Mouse (Mus musculus) CH12.LX (cell line): ENCODE measurements around the gene Hist1h2bg. TPM values are rescaled to one million over a fixed set of nuclear protein-coding genes. Genes with fewer than 3 reads are reported as not detected.
A peak's percentile ranks its signal among the peaks of the same experiment; 100 is the strongest.

Experiments used
- DNase-seq: peaks from one replicate; pipeline ENCODE4 v3.0.0-alpha.2; 2013; ENCODE audit errors: extremely low read depth
- H3K27ac ChIP-seq: 2 replicates; pipeline ENCODE4 v1.5.1; 2012; ENCODE audit warnings: low read depth, mild to moderate bottlenecking, control low read depth, moderate library complexity; ENCODE audit not compliant: insufficient read depth
- H3K27me3 ChIP-seq: replicated peaks from 2 replicates; pipeline ENCODE3; 2012; ENCODE audit warnings: inconsistent platforms
- H3K36me3 ChIP-seq, 2 experiments: replicated peaks in 1 of 2; 2 replicates each; pipeline versions ENCODE3 to v1.6.1; 2012; ENCODE audit warnings: inconsistent platforms in 1 of 2, low read length in 1 of 2, mild to moderate bottlenecking in 1 of 2, mixed read lengths in 1 of 2, moderate library complexity in 1 of 2; ENCODE audit not compliant: control insufficient read depth in 1 of 2, insufficient read depth in 1 of 2
- H3K4me1 ChIP-seq, 2 experiments: 2 replicates each; pipeline ENCODE4 v1.6.1; 2012; ENCODE audit warnings: inconsistent platforms in 1 of 2, moderate library complexity in 1 of 2; ENCODE audit not compliant: insufficient read depth in 2 of 2, control insufficient read depth in 1 of 2
- H3K4me2 ChIP-seq: 2 replicates; pipeline ENCODE4 v1.6.1; 2012; ENCODE audit warnings: low read depth, mild to moderate bottlenecking, control low read depth; ENCODE audit not compliant: poor library complexity, insufficient read depth, severe bottlenecking
- H3K4me3 ChIP-seq, 3 experiments: fragments of 150-350 bp in 1 of 3; sonication (generic) in 1 of 3; replicated peaks in 1 of 3; 2 replicates each; pipeline versions ENCODE3 to v1.5.1; 2011 to 2012; ENCODE audit warnings: low read depth in 2 of 3, low read length in 2 of 3, mild to moderate bottlenecking in 2 of 3, moderate library complexity in 2 of 3, control low read depth in 1 of 3, improper control_type of control experiment in 1 of 3, inconsistent platforms in 1 of 3, mixed read lengths in 1 of 3; ENCODE audit not compliant: poor library complexity in 1 of 3
- H3K79me2 ChIP-seq: replicated peaks from 2 replicates; pipeline ENCODE4 v1.6.1; 2012; ENCODE audit warnings: mild to moderate bottlenecking, moderate library complexity; ENCODE audit not compliant: control insufficient read depth, poor library complexity, insufficient read depth, severe bottlenecking; ENCODE audit errors: extremely low read depth
- H3K9ac ChIP-seq: 2 replicates; pipeline ENCODE4 v1.6.1; 2012; ENCODE audit warnings: low read depth, mild to moderate bottlenecking, control low read depth, moderate library complexity; ENCODE audit not compliant: insufficient read depth
- H3K9me3 ChIP-seq: replicated peaks from 2 replicates; pipeline ENCODE3; 2012; ENCODE audit warnings: low read length, inconsistent platforms, mixed read lengths
- CHD1 ChIP-seq: IDR thresholded peaks from 2 replicates; pipeline ENCODE4 v1.6.1; 2012; ENCODE audit warnings: low read depth, low read length, improper control_type of control experiment, inconsistent platforms
- CHD2 ChIP-seq: IDR thresholded peaks from 2 replicates; pipeline ENCODE4 v1.6.1; 2011; ENCODE audit warnings: low read length, improper control_type of control experiment
- E2F4 ChIP-seq: IDR thresholded peaks from 2 replicates; pipeline ENCODE4 v1.6.1; 2011; ENCODE audit warnings: low read depth, low read length, improper control_type of control experiment; ENCODE audit not compliant: insufficient replicate concordance
- ELF1 ChIP-seq: IDR thresholded peaks from 2 replicates; pipeline ENCODE4 v1.6.1; 2014; ENCODE audit warnings: low read depth, mild to moderate bottlenecking, inconsistent platforms, low read length, improper control_type of control experiment
- EP300 ChIP-seq: IDR thresholded peaks from 2 replicates; pipeline ENCODE4 v1.6.1; 2011; ENCODE audit warnings: low read length, improper control_type of control experiment
- ETS1 ChIP-seq: conservative IDR thresholded peaks from 2 replicates; pipeline ENCODE4 v1.6.1; 2012; ENCODE audit warnings: low read depth, mild to moderate bottlenecking, inconsistent platforms, low read length, improper control_type of control experiment, moderate library complexity
- HCFC1 ChIP-seq: IDR thresholded peaks from 2 replicates; pipeline ENCODE4 v1.6.1; 2012; ENCODE audit warnings: low read depth, mild to moderate bottlenecking, inconsistent platforms, low read length, improper control_type of control experiment
- IRF4 ChIP-seq: IDR thresholded peaks from 2 replicates; pipeline ENCODE4 v1.6.1; 2014; ENCODE audit warnings: low read depth, mild to moderate bottlenecking, inconsistent platforms, low read length, improper control_type of control experiment
- JUN ChIP-seq: IDR thresholded peaks from 2 replicates; pipeline ENCODE4 v1.6.1; 2011; ENCODE audit warnings: low read depth, mild to moderate bottlenecking, low read length, improper control_type of control experiment, moderate library complexity; ENCODE audit not compliant: insufficient read depth
- JUND ChIP-seq: conservative IDR thresholded peaks from 2 replicates; pipeline ENCODE4 v1.6.1; 2011; ENCODE audit warnings: low read depth, low read length, improper control_type of control experiment
- KAT2A ChIP-seq: IDR thresholded peaks from 2 replicates; pipeline ENCODE4 v1.6.1; 2012; ENCODE audit warnings: low read length, improper control_type of control experiment, inconsistent platforms; ENCODE audit not compliant: insufficient replicate concordance
- MAFK ChIP-seq: IDR thresholded peaks from 2 replicates; pipeline ENCODE4 v1.6.1; 2011; ENCODE audit warnings: low read length, improper control_type of control experiment; ENCODE audit not compliant: insufficient replicate concordance
- MAX ChIP-seq: IDR thresholded peaks from 2 replicates; pipeline ENCODE4 v1.6.1; 2011; ENCODE audit warnings: low read length, improper control_type of control experiment
- MAZ ChIP-seq: IDR thresholded peaks from 2 replicates; pipeline ENCODE4 v1.6.1; 2012; ENCODE audit warnings: low read depth, mild to moderate bottlenecking, inconsistent platforms, low read length, improper control_type of control experiment, moderate library complexity
- MEF2A ChIP-seq: IDR thresholded peaks from 2 replicates; pipeline ENCODE4 v1.6.1; 2014; ENCODE audit warnings: low read depth, mild to moderate bottlenecking, inconsistent platforms, low read length, improper control_type of control experiment, borderline replicate concordance
- MXI1 ChIP-seq: IDR thresholded peaks from 2 replicates; pipeline ENCODE4 v1.6.1; 2011; ENCODE audit warnings: mild to moderate bottlenecking, low read depth, low read length, improper control_type of control experiment
- NELFE ChIP-seq: IDR thresholded peaks from 2 replicates; pipeline ENCODE4 v1.6.1; 2011; ENCODE audit warnings: low read depth, low read length, improper control_type of control experiment
- POLR2A ChIP-seq: IDR thresholded peaks from 2 replicates; pipeline ENCODE4 v1.6.1; 2011; ENCODE audit warnings: low read depth, mild to moderate bottlenecking, improper control_type of control experiment, low read length
- POLR2AphosphoS2 ChIP-seq: IDR thresholded peaks from 2 replicates; pipeline ENCODE4 v1.6.1; 2011; ENCODE audit warnings: low read depth, low read length, improper control_type of control experiment
- RCOR1 ChIP-seq: conservative IDR thresholded peaks from 2 replicates; pipeline ENCODE4 v1.6.1; 2012; ENCODE audit warnings: low read depth, mild to moderate bottlenecking, inconsistent platforms, low read length, improper control_type of control experiment
- TBP ChIP-seq: conservative IDR thresholded peaks from 2 replicates; pipeline ENCODE4 v1.6.1; 2011; ENCODE audit warnings: low read depth, low read length, improper control_type of control experiment
- TCF12 ChIP-seq: IDR thresholded peaks from 2 replicates; pipeline ENCODE4 v1.6.1; 2014; ENCODE audit warnings: low read depth, mild to moderate bottlenecking, inconsistent platforms, low read length, improper control_type of control experiment
- ZMIZ1 ChIP-seq: IDR thresholded peaks from 2 replicates; pipeline ENCODE4 v1.6.1; 2012; ENCODE audit warnings: low read depth, mild to moderate bottlenecking, inconsistent platforms, low read length, improper control_type of control experiment
- ZNF384 ChIP-seq: IDR thresholded peaks from 2 replicates; pipeline ENCODE4 v1.6.1; 2012; ENCODE audit warnings: low read depth, low read length, improper control_type of control experiment, inconsistent platforms
- dilution Hi-C: fragments of 300-500 bp; cut with MboI; formaldehyde crosslinking; loops from 2 replicates; pipeline ENCODE4 v1.14.3; 2020; ENCODE audit warnings: low sequenced_read_pairs; ENCODE audit not compliant: extremely low pct_unique_long_range_greater_than_20kb, extremely low pct_ligation_motif_present
- in situ Hi-C: fragments of 300-500 bp; cut with MboI; formaldehyde crosslinking; loops from 3 replicates; pipeline ENCODE4 v1.14.3; 2019; ENCODE audit warnings: low sequenced_read_pairs, low pct_ligation_motif_present, low pct_unique_long_range_greater_than_20kb, mixed read lengths
- polyA plus RNA-seq: library from polyadenylated mRNA; unstranded; fragments of >175 nt; gene quantifications from 2 replicates; pipeline ENCODE4 v1.2.1, GENCODE M21; 2012; ENCODE audit warnings: low read depth; ENCODE audit not compliant: insufficient read length
- total RNA-seq, 2 experiments: library from RNA; depleted of rRNA; stranded (reverse); fragments of 300-350 nt in 1 of 2; fragments of >200 nt in 1 of 2; gene quantifications; 2 replicates each; pipeline ENCODE4 v1.2.3; 2012 to 2014

The Hist1h2bg gene
- total RNA-seq (2012; rRNA removed): 2,765 and 3,252 TPM in 2 replicates
- 118 and 136 TPM in 2 replicates for total RNA-seq (2014; rRNA removed)
- 9.1 and 9.4 TPM in 2 replicates for polyA plus RNA-seq

GRCm38 (mm10) chr13:23571022-23571503, at the start of gene Hist1h2bg, which contains the start of gene Hist1h2ae:
Hist1h2bg (plus strand) TSS chr13:23571396.
Hist1h2ae (minus strand) TSS chr13:23571220.
- no peaks in the 10 kb centered on the region for H3K9me3 ChIP-seq
- dilution Hi-C loops: no loop called here
- peaks cover 0 to 4% of the 10 kb centered on the region in 2 experiments; a peak in 1 of 4 replicates for H3K4me1 ChIP-seq
- H3K27me3 ChIP-seq: no peaks in the 10 kb centered on the region
- in situ Hi-C loops: loop anchor here (25.0 kb wide), 1 partner anchor 1834 kb away; the partner anchor contains the start of gene Hist1h4j
- H3K4me2 ChIP-seq: peak within 1 kb of the TSS; percentile 82
- peak within 1 kb of the TSS; percentile 34 to 66 (median 36) for H3K4me3 ChIP-seq
- H3K36me3 ChIP-seq: no peaks in the 10 kb centered on the region
- H3K79me2 ChIP-seq: no peaks in the 10 kb centered on the region
- DNase-seq: peak; percentile 95
- H3K27ac ChIP-seq: peak within 1 kb of the TSS; percentile 98
- H3K9ac ChIP-seq: peak within 1 kb of the TSS; percentile 91
- TF ChIP-seq ETS1: no peak; the same call in 1 of the 2 replicates
- TF ChIP-seq E2F4: 0 out of 2 replicates have a peak, but pooled peaks have one; percentile 62
- TF ChIP-seq ELF1: peak; percentile 71
- TF ChIP-seq MAFK: no peak
- TF ChIP-seq ZNF384: no peak
- peak; percentile 76; the same call in 1 of the 2 replicates for TF ChIP-seq MEF2A
- TF ChIP-seq JUND: peak; percentile 74; the same call in 1 of the 2 replicates
- TF ChIP-seq CHD1: no peak; the same call in none of the 2 replicates
- no peak for TF ChIP-seq MAX
- TF ChIP-seq NELFE: peak; percentile 65; the same call in 1 of the 2 replicates
- TF ChIP-seq TCF12: peak; percentile 96
- peak; percentile 94 for TF ChIP-seq CHD2
- TF ChIP-seq HCFC1: peak; percentile 71
- TF ChIP-seq IRF4: no peak; the same call in 1 of the 2 replicates
- no peak for TF ChIP-seq EP300
- TF ChIP-seq MAZ: no peak
- peak; percentile 49 for TF ChIP-seq MXI1
- peak; percentile 49; the same call in 1 of the 2 replicates for TF ChIP-seq JUN
- TF ChIP-seq TBP: peak; percentile 99
- TF ChIP-seq POLR2AphosphoS2: no peak
- peak; percentile 52 for TF ChIP-seq RCOR1
- TF ChIP-seq ZMIZ1: peak; percentile 97
- TF ChIP-seq KAT2A: no peak
- TF ChIP-seq POLR2A: peak; percentile 81
